Mouse (Mus musculus) intestine, embryonic 15.5 days (tissue): ENCODE data around the gene Ccdc194. TPM values are rescaled to one million over a fixed set of nuclear protein-coding genes. Genes with fewer than 3 reads are reported as not detected.

Experiments used
- ATAC-seq: fragments of 200-750 bp; cut with Nextera tagmentation; 2 replicates; pipeline ENCODE4 v1.8.0; 2017; ENCODE audit warnings: moderate TSS enrichment, moderate library complexity
- H3K27ac ChIP-seq: fragments of 300-500 bp; sonication (generic); 2 replicates; pipeline ENCODE4 v1.5.1; 2015; ENCODE audit warnings: mild to moderate bottlenecking, inconsistent platforms
- H3K27me3 ChIP-seq: fragments of 300-500 bp; sonication (generic); replicated peaks from 2 replicates; pipeline ENCODE4 v1.6.1; 2015; ENCODE audit warnings: inconsistent platforms
- H3K36me3 ChIP-seq: fragments of 300-500 bp; sonication (generic); 2 replicates; pipeline ENCODE4 v1.6.1; 2015; ENCODE audit warnings: inconsistent platforms
- H3K4me1 ChIP-seq: fragments of 300-500 bp; sonication (generic); replicated peaks from 2 replicates; pipeline ENCODE4 v1.6.1; 2015; ENCODE audit warnings: inconsistent platforms
- H3K4me2 ChIP-seq: fragments of 300-500 bp; sonication (generic); replicated peaks from 2 replicates; pipeline ENCODE4 v1.6.1; 2015; ENCODE audit warnings: mild to moderate bottlenecking, inconsistent platforms
- H3K4me3 ChIP-seq: fragments of 300-500 bp; sonication (generic); replicated peaks from 2 replicates; pipeline ENCODE4 v1.5.1; 2015; ENCODE audit warnings: inconsistent platforms
- H3K9ac ChIP-seq: fragments of 300-500 bp; sonication (generic); 2 replicates; pipeline ENCODE4 v1.6.1; 2015; ENCODE audit warnings: inconsistent platforms
- H3K9me3 ChIP-seq: fragments of 300-500 bp; sonication (generic); 2 replicates; pipeline ENCODE4 v1.6.1; 2016; ENCODE audit warnings: inconsistent platforms
- WGBS: fragments of 180-500 bp; shearing (Covaris S2); methylation state at CpG from one replicate; pipeline ENCODE4 v1.1.7; 2015; 5-methylcytosine and 5-hydroxymethylcytosine counted together
- polyA plus RNA-seq: library from polyadenylated mRNA; unstranded; fragments of >200 nt; fragmentation: Nextera tagmentation; extraction: Ambion mirVana; gene quantifications from 2 replicates; pipeline ENCODE4 v1.2.1, GENCODE M21; 2015

Ccdc194 gene
- polyA plus RNA-seq, 1 experiment from 2014 or later = 0.43 TPM

GRCm38 (mm10) chr8:71566501-71566900 is 41.0 kb upstream of the Ccdc194 start, which contains the start of gene Nxnl1:
TSS of gene Nxnl1 (minus strand) at chr8:71566601.
- H3K4me3 ChIP-seq = no peak within 1 kb of the TSS
- no peak within 1 kb of the TSS for H3K9ac ChIP-seq
- H3K4me1 ChIP-seq = peaks cover 24% of the 10 kb centered on the region
- H3K9me3 ChIP-seq = no peaks in the 10 kb centered on the region
- no peak within 1 kb of the TSS for H3K27ac ChIP-seq
- H3K27me3 ChIP-seq = peaks cover 12% of the 10 kb centered on the region; the same call in 1 of the 2 replicates
- H3K36me3 ChIP-seq = no peaks in the 10 kb centered on the region
- WGBS = 78% methylated on average over 3 of the region's 3 CpGs
- ATAC-seq = no peak
- H3K4me2 ChIP-seq = no peak within 1 kb of the TSS

GRCm38 (mm10) chr8:71563992-71564391 is 38.5 kb upstream of the Ccdc194 start:
- Histone ChIP-seq H3K4me1 (peaks cover 17% of the 10 kb centered on the region), H3K9me3 (no peaks in the 10 kb centered on the region), H3K4me3 (no peak overlapping the region), H3K4me2 (no peak overlapping the region), H3K36me3 (no peaks in the 10 kb centered on the region), H3K27me3 (peaks cover 32% of the 10 kb centered on the region), H3K27ac (no peak overlapping the region), H3K9ac (no peak overlapping the region)
- no peak for ATAC-seq
- WGBS = 87% methylated on average over 4 of the region's 4 CpGs

- H3K9me3 ChIP-seq = no peaks in the 10 kb centered on the region
- WGBS = under 1% methylated on average over 33 of the region's 33 CpGs
- H3K9ac ChIP-seq = peak overlapping the region; percentile 29; the same call in 1 of the 2 replicates
- H3K27me3 ChIP-seq = peaks cover 44% of the 10 kb centered on the region
- H3K4me1 ChIP-seq = peaks cover 18% of the 10 kb centered on the region
- no peak overlapping the region for H3K27ac ChIP-seq
- ATAC-seq = peak; percentile 48
- H3K4me2 ChIP-seq = peak overlapping the region; percentile 61
- peak overlapping the region; percentile 26 for H3K4me3 ChIP-seq
- H3K36me3 ChIP-seq = no peaks in the 10 kb centered on the region
Observed at GRCm38 (mm10) chr8:71562751-71563150, 37.2 kb upstream of the Ccdc194 start.

- H3K27me3 ChIP-seq = peaks cover 58% of the 10 kb centered on the region
- peak; percentile 44; the same call in 1 of the 2 replicates for ATAC-seq
- H3K4me2 ChIP-seq = no peak overlapping the region
- peaks cover 18% of the 10 kb centered on the region for H3K4me1 ChIP-seq
- no peak overlapping the region for H3K27ac ChIP-seq
- no peaks in the 10 kb centered on the region for H3K36me3 ChIP-seq
- H3K9me3 ChIP-seq = no peaks in the 10 kb centered on the region
- no peak overlapping the region for H3K9ac ChIP-seq
- H3K4me3 ChIP-seq = no peak overlapping the region
- WGBS = 2% methylated on average over 15 of the region's 15 CpGs
Observed at GRCm38 (mm10) chr8:71561401-71561800, 35.9 kb upstream of the Ccdc194 start.

- no peak overlapping the region for H3K9ac ChIP-seq
- peaks cover 62% of the 10 kb centered on the region for H3K27me3 ChIP-seq
- ATAC-seq = no peak
- H3K4me1 ChIP-seq = peaks cover 18% of the 10 kb centered on the region
- H3K9me3 ChIP-seq = no peaks in the 10 kb centered on the region
- H3K36me3 ChIP-seq = no peaks in the 10 kb centered on the region
- H3K4me3 ChIP-seq = no peak overlapping the region
- H3K27ac ChIP-seq = no peak overlapping the region
- WGBS = 85% methylated on average over 5 of the region's 5 CpGs
- no peak overlapping the region for H3K4me2 ChIP-seq
Observed at GRCm38 (mm10) chr8:71560765-71561164, 35.3 kb upstream of the Ccdc194 start.

GRCm38 (mm10) chr8:71560071-71560470 is 34.6 kb upstream of the Ccdc194 start:
- Histone ChIP-seq H3K9ac (no peak overlapping the region), H3K9me3 (no peaks in the 10 kb centered on the region), H3K27me3 (peaks cover 65% of the 10 kb centered on the region), H3K36me3 (no peaks in the 10 kb centered on the region), H3K27ac (no peak overlapping the region), H3K4me2 (no peak overlapping the region), H3K4me1 (peaks cover 18% of the 10 kb centered on the region), H3K4me3 (no peak overlapping the region)
- 71% methylated on average over 3 of the region's 3 CpGs for WGBS
- no peak for ATAC-seq

- Histone ChIP-seq H3K4me1 (peaks cover 18% of the 10 kb centered on the region), H3K9ac (peak overlapping the region; percentile 18; the same call in 1 of the 2 replicates), H3K4me3 (peak overlapping the region; percentile 37), H3K27ac (no peak overlapping the region), H3K36me3 (no peaks in the 10 kb centered on the region), H3K9me3 (no peaks in the 10 kb centered on the region), H3K27me3 (peaks cover 65% of the 10 kb centered on the region), H3K4me2 (peak overlapping the region; percentile 72)
- 1% methylated on average over 24 of the region's 24 CpGs for WGBS
- ATAC-seq = peak; percentile 78
Observed at GRCm38 (mm10) chr8:71558958-71559690, 33.6 kb upstream of the Ccdc194 start.

GRCm38 (mm10) chr8:71558071-71558957 is 32.8 kb upstream of the Ccdc194 start, which contains the start of gene Tmem221:
TSS of gene Tmem221 (minus strand) at chr8:71558871.
- H3K9me3 ChIP-seq = no peaks in the 10 kb centered on the region
- 4% methylated on average over 70 of the region's 70 CpGs for whole genome bisulfite sequencing
- H3K9ac ChIP-seq = peak within 1 kb of the TSS; percentile 18; the same call in 1 of the 2 replicates
- no peaks in the 10 kb centered on the region for H3K36me3 ChIP-seq
- H3K4me2 ChIP-seq = peak within 1 kb of the TSS; percentile 72
- no peak within 1 kb of the TSS for H3K27ac ChIP-seq
- H3K4me1 ChIP-seq = peaks cover 18% of the 10 kb centered on the region
- peak within 1 kb of the TSS; percentile 37 for H3K4me3 ChIP-seq
- H3K27me3 ChIP-seq = peaks cover 65% of the 10 kb centered on the region
- ATAC-seq = peak; percentile 50

GRCm38 (mm10) chr8:71554644-71555043 is 29.1 kb upstream of the Ccdc194 start:
- 0 out of 2 replicates have a peak, but pooled peaks cover 15% of the 10 kb centered on the region for H3K4me1 ChIP-seq
- no peak overlapping the region for H3K4me2 ChIP-seq
- no peak overlapping the region for H3K9ac ChIP-seq
- H3K4me3 ChIP-seq = no peak overlapping the region
- ATAC-seq = no peak
- no peak overlapping the region for H3K27ac ChIP-seq
- 87% methylated on average over 2 of the region's 2 CpGs for WGBS
- H3K36me3 ChIP-seq = no peaks in the 10 kb centered on the region
- no peaks in the 10 kb centered on the region for H3K9me3 ChIP-seq
- H3K27me3 ChIP-seq = peaks cover 39% of the 10 kb centered on the region

- no peaks in the 10 kb centered on the region for H3K36me3 ChIP-seq
- no peaks in the 10 kb centered on the region for H3K9me3 ChIP-seq
- no peak for ATAC-seq
- no peak overlapping the region for H3K9ac ChIP-seq
- 66% methylated on average over 6 of the region's 6 CpGs for WGBS
- no peak overlapping the region for H3K4me3 ChIP-seq
- H3K27me3 ChIP-seq = peaks cover 33% of the 10 kb centered on the region
- H3K4me2 ChIP-seq = no peak overlapping the region
- no peak overlapping the region for H3K27ac ChIP-seq
- 0 out of 2 replicates have a peak, but pooled peaks cover 11% of the 10 kb centered on the region for H3K4me1 ChIP-seq
Observed at GRCm38 (mm10) chr8:71554001-71554400, 28.5 kb upstream of the Ccdc194 start.

GRCm38 (mm10) chr8:71552770-71553169 is 27.3 kb upstream of the Ccdc194 start:
- Histone ChIP-seq H3K4me1 (0 out of 2 replicates have a peak, but pooled peaks cover 2% of the 10 kb centered on the region), H3K9me3 (no peaks in the 10 kb centered on the region), H3K9ac (no peak overlapping the region), H3K4me3 (no peak overlapping the region), H3K36me3 (peaks cover 9% of the 10 kb centered on the region), H3K27ac (no peak overlapping the region), H3K4me2 (no peak overlapping the region), H3K27me3 (peaks cover 21% of the 10 kb centered on the region)
- ATAC-seq = no peak; the same call in 1 of the 2 replicates
- WGBS = 54% methylated on average over 6 of the region's 6 CpGs

GRCm38 (mm10) chr8:71550754-71551153 is 25.2 kb upstream of the Ccdc194 start:
- Histone ChIP-seq H3K27ac (no peak overlapping the region), H3K9me3 (no peaks in the 10 kb centered on the region), H3K9ac (no peak overlapping the region), H3K36me3 (peaks cover 15% of the 10 kb centered on the region), H3K4me3 (no peak overlapping the region), H3K4me1 (0 out of 2 replicates have a peak, but pooled peaks cover 2% of the 10 kb centered on the region), H3K27me3 (0 out of 2 replicates have a peak, but pooled peaks cover 4% of the 10 kb centered on the region), H3K4me2 (no peak overlapping the region)
- no peak for ATAC-seq
- 71% methylated on average over 7 of the region's 7 CpGs for WGBS
